Mouse (Mus musculus) ovary, adult 18-20 months (tissue): ENCODE data around the gene Sytl3.
"Not testable (repeated sequence)": the region's sequence is repeated elsewhere in the genome, so short reads cannot be mapped to it uniquely, and the experiment has no call there.

Experiments
- DNase-seq: peaks from one replicate; pipeline ENCODE4 v3.0.0; 2022; ENCODE audit warnings: low spot score, mixed read lengths

Sytl3 gene

DNA sequence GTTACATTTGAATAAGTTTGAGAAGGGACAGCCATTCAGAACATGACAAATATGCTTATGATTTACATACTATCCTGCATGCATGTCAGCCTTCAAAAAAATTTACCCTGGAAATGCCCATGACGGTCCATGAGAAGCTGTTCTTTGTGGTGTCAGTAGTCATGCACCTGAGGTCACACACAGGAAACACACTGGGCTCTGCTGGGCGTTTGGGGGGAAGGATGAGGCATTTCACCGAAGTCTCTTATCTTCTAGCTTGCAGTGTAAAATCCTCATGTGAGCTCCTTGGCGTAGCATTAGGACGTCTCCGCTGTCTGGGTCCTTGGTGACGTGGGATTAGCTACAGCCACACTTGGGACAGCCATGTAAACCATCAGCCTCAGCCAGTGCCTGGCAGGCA lies at the start of gene Sytl3:
Gene Sytl3, plus strand, starts transcription at position 293 of the 400 bp plus-strand sequence.
- DNase-seq, result not testable (repeated sequence)

DNA sequence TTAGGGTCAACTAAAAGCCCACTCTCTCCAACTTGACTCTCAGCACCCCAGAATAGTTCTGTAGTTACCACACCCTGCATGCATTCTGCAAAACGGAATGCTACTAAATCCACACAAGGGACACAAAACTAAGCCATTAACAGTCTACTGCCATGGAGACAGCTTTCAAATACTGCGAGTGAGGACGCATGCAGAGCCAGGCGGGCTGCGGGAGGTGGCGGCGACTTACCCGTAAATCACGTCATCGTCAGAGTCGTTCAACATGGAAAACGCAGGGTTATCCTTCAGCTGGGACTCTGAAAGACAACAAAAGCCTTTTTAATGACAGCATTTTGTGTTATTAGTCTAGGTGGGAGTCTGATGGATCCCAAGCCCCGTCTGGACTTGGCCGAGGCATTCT lies 45.4 kb upstream of the Sytl3 start:
- not testable (repeated sequence) for DNase-seq

DNA sequence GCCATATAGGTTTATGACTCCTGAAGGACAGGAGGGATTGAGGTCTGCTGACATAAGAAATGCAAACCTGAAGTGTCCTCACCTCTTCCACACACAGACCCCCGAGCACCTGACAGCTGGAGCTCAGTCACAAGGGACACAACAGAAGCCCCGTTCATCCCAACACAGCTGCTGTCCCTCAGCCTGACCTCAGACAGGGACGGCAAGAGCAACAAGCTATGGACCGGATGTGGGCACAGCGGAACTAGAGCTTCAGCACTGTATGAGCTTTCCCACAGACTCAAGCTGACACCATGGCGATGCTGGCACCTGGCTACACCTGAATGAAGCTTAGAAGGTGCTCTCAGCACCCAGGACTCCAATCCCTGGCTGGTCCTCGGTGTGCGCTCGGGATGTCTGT lies 44.6 kb upstream of the Sytl3 start:
- DNase-seq, result not testable (repeated sequence)

DNA sequence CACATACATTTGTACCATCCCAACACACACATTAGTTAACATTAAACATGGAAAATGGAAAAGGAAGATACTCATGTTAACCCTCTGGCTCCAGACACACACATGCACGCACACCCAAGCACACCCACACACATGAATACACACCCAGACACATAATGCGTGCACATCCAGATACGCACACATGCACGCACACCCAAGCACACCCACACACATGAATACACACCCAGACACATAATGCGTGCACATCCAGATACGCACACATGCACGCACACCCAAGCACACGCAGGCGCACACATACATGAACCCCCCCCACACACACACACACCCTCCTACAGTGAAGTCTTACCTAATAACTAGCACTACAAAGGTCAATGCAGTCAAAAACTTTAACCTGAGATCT lies 42.2 kb upstream of the Sytl3 start:
- not testable (repeated sequence) for DNase-seq

DNA sequence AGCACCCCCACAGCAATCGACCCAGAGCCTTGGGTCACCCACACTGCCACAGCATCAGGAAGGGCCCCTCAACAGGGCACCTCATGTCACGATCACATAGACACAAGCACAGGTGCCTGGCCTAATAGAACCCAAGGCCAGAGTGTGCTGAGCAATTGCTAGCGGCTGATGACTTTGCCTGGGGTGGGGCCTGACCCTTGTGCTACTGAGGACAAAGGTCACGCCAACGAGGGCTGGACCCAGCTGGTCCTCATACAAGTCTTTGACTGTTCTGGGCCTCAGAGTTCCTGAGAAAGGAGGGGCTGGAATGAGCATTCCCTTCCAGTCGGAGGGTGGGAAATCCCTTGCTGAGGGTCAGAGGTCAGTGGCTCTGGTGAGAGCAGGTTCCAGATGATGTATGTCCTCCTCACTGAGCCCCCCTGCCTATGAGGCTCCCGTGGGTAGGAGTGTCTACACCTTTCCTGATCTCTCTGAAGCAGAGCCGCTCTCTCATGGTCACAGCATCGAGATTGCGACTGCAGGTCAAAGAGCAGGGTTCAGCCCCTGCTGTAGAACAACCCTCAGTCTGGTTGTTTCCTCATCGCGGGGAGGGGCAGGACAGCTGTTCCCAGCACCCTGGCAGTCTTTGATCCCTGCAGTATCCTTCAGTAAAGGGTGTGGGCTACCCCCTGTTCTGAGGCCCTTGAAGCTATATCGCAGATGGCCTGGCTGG lies 41.0 kb upstream of the Sytl3 start:
- not testable (repeated sequence) for DNase-seq

DNA sequence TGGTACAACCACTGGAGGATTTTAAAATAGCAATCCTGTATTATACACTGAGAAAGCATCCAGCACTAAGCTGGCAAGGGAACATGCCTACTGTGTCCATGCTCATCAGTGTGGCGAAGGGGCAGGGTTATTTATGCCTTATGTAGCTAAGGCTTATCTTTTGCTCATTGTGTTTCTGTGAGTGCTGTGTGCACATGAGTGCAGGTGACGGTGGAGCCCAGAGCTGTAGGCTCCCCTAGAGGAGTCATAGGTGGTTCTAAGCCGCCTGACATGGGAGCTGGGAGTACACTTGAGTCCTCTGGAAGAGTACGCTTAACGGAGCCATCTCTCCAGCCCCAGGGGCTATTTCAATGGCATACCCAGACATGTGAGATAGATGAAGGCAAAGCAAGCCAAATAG lies 39.6 kb upstream of the Sytl3 start:
- DNase-seq, result not testable (repeated sequence)

DNA sequence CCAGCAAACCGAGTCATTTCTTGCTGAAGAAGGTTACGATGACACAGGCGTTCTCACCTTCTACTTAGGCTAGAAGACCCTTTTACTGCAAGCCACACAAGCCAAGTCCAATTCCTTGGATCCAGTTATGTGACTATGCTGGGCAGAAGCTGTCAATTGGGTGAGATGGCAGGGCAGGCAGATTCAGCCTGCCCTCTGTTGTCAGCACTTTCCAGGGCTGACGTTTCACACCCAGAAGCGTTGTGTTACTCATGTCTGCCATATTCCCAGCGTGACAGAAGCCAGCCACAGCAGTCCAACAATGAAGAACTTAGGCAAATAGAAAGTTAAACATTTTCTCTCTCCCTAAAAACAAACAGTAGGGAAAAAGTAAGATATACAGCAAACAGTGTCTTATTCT lies 38.9 kb upstream of the Sytl3 start:
- not testable (repeated sequence) for DNase-seq

DNA sequence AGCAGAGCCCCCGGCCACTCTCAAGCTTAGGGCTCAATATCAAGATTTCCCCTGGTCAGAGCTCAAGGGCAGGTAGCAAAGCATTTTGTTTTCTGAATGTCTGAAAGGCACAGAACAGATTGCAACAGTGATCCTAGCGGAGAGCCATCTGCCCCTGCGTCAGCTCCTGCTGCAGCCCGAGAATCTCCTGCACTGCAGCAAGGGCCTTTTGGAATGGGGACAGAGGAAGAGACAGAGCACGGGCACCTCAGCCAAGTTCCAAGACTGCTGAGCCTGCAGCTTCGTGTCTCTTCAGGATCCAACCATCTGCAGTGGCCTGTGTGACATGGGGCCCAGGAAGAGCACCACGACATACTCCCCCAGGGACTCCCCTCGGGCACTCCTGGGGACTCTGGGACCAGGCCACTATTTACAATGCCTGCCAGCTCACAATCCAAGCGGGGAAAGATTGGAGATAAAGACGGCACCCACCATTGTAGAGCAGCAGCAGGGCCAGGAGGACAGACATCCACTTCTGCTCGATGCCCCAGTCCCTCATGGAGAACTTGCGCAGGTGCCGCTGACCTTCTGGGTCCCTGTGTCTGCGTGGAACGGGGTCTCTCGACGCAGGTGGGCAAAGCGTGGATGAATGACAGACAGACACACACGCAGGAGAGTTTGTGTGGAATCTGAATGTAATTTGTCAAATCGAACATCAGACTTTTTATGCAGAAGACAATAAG lies 38.0 kb upstream of the Sytl3 start:
- DNase-seq, result not testable (repeated sequence)

DNA sequence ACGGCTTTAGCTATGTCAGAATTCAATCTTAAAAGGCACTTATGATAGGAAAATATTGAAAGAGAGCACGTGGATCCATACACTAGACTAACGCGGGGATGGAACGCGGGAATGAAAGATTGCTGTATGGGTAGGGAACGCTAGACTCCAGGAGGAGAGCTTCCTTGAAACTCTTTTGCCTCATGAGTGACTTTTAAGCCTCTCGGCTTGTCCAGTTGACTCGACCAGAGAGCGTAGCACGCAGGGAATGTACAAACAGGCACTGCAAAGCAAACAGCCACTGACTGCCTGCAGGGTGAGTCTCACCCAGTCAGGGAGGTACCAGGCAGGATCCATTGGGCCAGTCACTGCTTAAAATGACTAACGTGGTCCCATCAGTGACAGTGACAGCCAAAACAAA lies 36.9 kb upstream of the Sytl3 start:
- DNase-seq, result not testable (repeated sequence)

DNA sequence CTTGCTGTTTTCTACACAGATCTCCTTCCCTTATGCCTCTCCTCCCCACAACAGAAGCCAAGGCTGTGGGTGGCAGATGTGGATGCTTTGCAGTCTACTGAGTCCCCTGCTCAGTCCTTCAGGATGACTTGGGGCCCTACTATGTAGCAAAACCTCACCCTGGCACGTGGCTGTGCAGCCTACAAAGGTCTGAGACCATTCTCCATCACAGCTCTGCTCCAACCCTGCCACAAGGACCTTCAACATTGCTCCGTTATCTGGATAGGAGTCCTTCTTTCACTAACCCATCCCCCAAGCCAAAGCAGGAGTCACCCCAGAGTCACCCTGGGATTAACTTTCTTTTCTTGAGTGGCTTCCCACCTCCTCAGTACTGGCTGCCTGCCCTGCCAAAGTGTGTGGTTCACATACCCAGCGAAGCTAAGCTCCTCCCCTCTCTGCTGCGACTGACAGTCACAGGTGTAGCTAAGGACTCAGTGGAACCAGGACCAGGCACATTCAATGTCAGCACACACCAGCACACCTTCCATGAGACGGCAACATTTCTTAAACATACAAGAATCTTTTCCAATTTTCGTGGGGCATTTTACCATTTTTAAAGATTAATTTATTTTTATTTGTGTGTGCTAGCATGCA lies 33.9 kb upstream of the Sytl3 start:
- DNase-seq, result not testable (repeated sequence)

DNA sequence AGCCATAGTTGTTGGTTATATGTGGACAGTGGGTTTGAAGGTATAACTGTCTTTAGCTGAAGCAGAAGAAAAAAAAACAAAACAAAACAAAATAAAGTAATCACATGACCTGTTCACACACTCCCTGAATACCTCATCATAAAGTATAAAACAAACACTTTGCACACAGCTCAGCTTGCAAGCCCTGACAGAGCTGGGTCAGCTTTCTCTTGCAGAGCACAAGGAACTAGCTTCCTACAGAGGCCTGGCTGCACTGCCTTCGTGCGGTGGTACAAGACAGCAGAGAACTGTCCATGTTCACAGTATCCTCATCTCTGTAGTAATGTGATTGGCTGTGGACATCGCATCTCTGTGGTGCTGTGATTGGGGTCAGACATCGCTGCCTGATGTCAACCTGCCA lies 28.5 kb upstream of the Sytl3 start:
- not testable (repeated sequence) for DNase-seq

DNA sequence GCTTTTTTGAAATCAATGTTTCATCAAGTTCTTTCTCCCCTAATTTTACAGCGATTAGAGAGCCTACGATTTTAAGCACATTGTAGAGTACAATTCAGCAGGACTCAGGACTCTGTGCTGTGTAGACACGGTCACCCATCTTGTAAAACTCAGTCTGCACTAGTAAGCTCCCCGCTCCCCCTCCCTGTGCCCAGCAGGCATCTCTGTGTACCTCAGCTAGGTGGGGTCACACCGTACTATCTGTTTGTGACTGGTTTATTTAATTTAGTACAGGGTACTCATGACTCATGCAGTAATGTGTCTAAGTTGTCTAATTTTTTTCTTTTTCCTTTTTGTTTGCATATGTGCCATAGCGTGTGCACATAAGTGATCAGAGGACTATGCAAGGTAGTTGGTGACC lies 26.0 kb upstream of the Sytl3 start:
- not testable (repeated sequence) for DNase-seq

DNA sequence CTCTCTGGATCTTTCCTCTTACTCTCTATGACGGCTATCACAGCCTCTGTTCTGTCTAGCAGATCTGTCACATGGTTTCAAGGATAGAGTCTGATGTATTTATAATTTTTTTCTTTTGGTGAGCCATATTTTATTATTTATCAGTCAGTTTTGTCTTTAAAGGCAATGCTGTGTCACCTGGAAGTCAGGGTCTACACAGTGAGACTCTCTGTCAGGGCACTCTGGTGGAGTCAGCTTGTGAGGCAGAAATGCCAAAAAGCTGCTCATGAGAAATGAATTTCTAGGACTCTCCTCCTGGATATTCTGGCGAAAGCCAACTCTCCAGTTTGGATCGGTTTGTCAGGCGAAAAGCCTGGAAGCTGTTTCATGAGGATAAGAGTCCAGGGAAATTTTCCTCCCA lies 23.1 kb upstream of the Sytl3 start:
- DNase-seq, result not testable (repeated sequence)

DNA sequence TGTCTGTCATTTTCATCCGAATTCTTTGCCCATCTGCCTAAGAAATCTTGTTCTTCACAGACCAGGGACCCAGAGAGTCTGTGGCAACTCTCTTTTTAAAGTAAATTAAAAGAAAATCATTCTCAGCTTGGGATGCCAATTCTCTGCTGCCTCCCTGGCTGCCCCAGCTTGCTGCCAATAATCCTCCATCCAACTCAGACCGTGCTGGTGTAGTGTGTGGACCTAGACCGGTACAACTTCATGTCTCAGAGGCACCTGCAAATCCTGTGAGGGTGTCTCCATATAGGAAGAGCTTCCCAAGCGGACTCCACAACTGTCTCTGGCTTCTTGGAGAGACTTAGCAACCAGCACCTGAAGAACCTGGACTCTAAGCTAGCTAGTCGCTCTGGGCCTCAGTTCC lies 22.0 kb upstream of the Sytl3 start:
- no peak for DNase-seq

DNA sequence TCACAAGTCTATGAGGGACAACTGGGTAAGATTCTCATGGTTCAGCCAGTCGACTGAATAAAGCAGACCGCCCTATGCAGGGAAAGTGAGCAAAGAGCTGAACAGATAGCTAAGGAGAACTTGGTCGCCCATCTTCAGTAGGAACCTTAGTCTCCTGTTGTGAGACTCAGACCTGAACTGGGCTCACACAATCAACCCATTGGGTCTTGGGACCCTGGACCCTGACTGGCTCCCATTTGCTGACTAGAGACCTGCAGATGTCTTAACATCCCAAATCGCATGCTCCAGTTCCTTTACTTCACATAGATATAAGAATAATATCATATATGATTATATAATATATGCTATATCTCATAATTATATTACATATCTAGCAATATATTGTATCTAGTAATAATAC lies 21.5 kb upstream of the Sytl3 start:
- DNase-seq, result not testable (repeated sequence)

DNA sequence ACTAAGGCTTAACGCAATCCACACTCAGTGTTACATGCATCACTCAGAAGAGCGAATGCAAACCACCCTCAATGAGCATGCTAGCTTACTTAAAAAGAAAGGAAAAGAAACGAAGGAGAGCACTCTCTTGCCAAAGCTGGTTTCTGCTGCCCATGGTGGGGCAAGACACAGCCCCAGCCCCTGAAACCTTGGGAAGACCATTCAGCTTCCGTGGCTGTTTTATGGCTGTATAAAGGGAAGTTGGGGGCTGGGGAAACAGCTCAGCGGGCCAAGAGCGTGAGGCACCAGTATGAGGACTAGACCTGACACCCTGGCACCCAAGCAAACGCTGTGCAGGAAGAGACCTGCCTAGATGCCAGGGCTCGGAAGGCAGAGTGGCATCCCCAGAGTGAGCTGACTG lies 20.4 kb upstream of the Sytl3 start:
- not testable (repeated sequence) for DNase-seq

DNA sequence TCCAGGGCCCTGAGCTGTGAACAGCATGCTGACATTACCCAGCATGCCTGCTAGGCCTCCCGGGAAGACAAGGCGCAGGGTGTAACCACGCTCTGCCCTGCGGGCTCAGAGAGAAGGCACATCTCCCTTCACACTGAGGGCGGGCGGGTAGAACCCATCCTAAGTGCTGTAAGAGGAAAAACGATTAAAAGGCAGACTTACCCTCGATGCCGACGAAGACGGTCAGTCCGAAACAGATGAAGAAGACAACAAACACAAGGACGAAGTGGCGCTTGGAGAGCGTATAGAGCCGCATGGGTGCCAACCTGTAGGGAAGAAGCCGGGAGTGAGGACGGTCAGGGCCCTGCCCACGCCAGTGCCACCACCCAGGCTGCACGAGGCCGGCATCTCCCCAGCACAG lies 19.4 kb upstream of the Sytl3 start:
- DNase-seq, result not testable (repeated sequence)

DNA sequence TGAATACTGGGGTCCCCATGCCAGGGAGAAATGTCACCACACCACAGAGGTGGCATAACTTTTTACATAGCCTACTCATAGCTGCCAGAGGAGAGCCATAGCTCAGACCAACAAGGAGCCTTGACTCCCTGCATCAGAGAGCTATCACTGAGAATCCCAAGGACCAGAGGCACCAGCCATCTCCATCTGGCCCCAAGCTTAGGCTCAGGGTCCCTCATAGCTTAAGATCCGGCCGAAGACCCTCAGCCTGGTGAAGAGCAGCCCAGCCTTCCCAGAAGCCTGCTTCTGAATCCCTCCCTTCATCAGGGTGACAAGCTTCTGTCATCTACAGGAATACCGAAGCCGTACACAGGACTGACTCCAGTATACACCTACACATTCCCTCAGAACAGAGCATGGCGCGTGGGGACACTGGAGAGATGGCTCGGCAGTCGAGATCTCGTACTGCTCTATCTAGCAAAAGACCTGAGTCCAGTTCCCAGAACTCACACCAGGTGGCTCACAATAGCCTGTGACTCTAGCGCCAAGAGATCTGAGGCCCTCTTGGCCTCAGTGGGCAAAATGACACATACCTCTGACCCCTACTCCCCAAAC lies 18.8 kb upstream of the Sytl3 start:
- DNase-seq, result not testable (repeated sequence)

DNA sequence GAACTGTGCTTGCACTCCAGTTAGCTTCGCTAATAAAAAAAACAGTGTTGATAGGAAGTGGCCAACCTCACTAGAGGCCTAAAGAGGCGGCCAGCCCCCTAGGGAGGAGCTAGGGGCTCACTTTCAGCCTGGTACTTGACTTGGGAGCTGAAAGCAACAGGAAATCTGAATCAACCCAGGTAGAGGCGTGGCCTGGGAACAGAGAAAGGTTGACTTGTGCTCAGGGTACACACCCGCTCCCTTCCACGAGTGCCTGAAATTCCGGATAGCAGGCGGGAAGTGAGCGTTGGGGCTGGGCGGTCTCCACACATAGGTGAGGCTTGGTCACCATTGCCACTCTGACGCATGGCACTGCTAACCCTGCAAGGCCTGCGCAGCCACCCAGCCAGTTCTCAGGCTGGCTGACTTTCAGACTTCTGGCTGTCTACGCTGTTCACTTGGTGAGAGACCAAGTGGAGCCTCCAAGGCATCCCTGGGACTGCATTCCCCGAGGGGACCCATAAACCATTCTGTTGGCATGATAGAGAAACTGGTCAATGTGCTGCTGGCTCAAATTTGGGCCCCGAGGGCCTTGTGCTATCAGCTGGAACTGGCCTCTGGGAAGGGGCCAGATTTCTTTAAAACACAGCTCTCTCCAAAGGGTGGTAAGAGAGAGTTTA lies 18.0 kb upstream of the Sytl3 start:
- not testable (repeated sequence) for DNase-seq

DNA sequence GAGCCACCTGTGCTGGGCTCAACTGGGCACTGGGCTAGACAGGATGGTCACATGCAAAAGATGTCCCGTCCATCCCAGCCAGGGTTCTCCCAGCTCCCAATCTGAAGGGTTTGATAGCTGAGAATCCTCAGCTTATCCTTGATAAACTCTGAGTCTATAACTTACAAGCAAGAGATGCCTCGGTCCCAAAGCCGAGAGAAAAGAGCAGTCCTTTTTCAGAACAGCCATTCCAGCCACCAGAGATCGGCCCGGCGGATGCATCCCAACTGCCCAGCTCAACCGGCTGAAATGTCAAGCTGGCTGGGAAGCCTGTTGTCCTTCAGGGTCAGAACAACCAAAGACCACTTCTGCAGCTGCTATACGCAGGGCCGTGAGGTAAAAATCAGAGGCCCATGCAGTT lies 14.7 kb upstream of the Sytl3 start:
- not testable (repeated sequence) for DNase-seq

DNA sequence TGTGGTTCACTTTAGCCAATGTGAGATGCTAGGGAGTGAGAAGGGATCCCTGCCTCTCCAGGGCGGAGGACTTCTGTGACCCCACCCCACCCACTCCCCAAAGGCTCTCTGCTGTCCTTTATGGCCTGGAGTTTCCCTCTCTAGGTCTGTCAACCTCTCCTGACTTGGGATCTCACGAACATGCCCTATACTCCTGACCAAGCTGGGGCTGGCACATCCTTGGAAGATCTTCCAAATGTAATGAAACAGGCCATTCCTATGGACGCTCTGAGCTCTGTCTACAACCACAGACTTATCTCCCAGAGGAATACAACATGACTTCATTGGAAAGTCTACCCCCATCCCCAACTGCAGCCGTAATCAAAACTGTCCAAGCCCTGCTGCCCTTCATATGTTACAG lies 14.2 kb upstream of the Sytl3 start:
- DNase-seq, result not testable (repeated sequence)

DNA sequence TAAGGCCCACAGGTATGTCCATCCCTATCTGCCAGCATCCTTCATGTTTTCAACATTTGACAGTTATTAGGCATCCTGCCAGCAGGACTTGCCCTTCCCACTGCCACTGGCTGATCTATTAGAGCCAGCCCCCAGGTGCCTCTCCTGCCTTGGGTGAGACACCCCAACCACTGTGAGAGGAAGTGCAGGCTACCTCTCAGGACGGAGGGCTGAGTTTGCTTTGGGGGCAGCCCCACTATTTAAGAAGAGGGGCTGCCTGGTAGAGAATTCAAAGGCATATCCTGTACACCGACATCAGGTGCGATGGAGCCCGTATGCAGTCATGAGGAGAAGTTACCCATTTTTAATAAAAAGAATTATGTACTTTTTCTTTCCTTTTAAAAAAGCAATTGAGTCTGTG lies 13.2 kb upstream of the Sytl3 start:
- not testable (repeated sequence) for DNase-seq
